Mouse (Mus musculus) left cerebral cortex, postnatal 36 days (tissue): ENCODE measurements around the gene Zfp408. TPM values are rescaled to one million over a fixed set of nuclear protein-coding genes. Genes with fewer than 3 reads are reported as not detected.

Experiments used
- DNase-seq, 2 experiments: peaks; one replicate each; pipeline ENCODE4 v3.0.0; 2021 to 2022; ENCODE audit warnings: low spot score in 2 of 2, mixed read lengths in 1 of 2
- intact Hi-C: fragments of 180-260 bp; cut with DNase I; formaldehyde crosslinking; loops from one replicate; pipeline ENCODE4 v1.15.1; 2025
- total RNA-seq, 2 experiments: library from RNA; stranded (reverse); gene quantifications; 2 replicates each; pipeline ENCODE4 v1.2.3; 2021

Zfp408 gene
- total RNA-seq, 2 experiments from 2014 or later: 9.6 to 14.6 TPM

- no peak for DNase-seq
- intact Hi-C loops: no loop called here
Observed at GRCm38 (mm10) chr2:91655388-91655787, 5.8 kb upstream of the Zfp408 start.

- DNase-seq: peak; percentile 45 to 51
- intact Hi-C loops: loop anchor here (5.0 kb wide), 1 partner anchor 59 kb away; the partner anchor contains the start of genes Atg13 and Harbi1
Observed at GRCm38 (mm10) chr2:91652863-91653262, 3.3 kb upstream of the Zfp408 start.

- intact Hi-C loops: loop anchor here (5.0 kb wide), 1 partner anchor 61 kb away; the partner anchor contains the start of genes Atg13 and Harbi1
- no peak for DNase-seq
Observed at GRCm38 (mm10) chr2:91651458-91652258, 2.1 kb upstream of the Zfp408 start.

- no peak for DNase-seq
- intact Hi-C loops: loop anchor here (5.0 kb wide), 1 partner anchor 62 kb away; the partner anchor contains the start of genes Atg13 and Harbi1
Observed at GRCm38 (mm10) chr2:91650360-91650995, 887 bp upstream of the Zfp408 start.

DNA sequence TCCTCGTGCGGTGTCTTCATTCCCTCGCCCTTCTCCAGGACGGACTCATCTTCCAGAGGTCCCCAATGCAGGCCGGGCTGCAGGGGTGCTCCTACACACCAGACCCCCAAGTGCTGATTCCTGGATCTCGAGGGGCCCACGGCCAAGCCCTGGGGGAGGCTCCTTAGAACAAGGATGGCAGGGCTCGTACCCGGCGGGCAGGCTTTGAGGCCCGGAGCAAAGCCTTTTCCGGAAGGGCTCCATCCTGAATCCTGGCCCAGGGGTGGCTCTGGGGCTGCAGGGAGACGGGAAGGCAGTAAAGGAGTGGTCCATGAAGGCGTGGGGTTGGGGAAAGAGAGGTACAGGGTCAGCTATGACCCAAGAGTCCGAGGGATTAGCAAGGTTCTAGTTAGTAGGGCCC lies 439 bp downstream of the Zfp408 start:
- no peak for DNase-seq
- intact Hi-C loops: no loop called here

- DNase-seq: peak in 1 of 2 experiments; percentile 35
- intact Hi-C loops: no loop called here
Observed at GRCm38 (mm10) chr2:91646733-91647132, 2.9 kb downstream of the Zfp408 start.

GRCm38 (mm10) chr2:91645811-91646210 lies 3.8 kb downstream of the Zfp408 start:
- intact Hi-C loops: no loop called here
- DNase-seq: no peak

DNA sequence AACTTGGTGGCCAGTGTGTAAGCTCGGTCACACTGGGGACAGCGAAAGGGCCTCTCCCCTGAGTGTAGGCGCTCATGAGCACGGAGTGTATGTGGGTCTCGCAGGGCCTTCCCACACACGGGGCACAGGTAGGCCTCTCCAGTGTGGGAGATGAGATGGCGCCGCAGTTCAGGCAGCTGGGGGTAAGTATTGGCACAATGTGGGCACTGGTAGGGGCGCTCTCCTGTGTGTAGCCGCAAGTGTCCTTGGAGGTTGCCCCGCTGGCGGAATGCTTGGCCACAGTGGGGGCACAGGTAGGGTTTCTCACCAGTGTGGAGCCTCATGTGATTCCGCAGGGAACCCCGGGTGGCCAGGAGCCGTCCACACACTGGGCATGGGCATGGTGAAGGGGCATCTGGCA lies 4.2 kb downstream of the Zfp408 start:
- intact Hi-C loops: no loop called here
- no peak for DNase-seq

DNA sequence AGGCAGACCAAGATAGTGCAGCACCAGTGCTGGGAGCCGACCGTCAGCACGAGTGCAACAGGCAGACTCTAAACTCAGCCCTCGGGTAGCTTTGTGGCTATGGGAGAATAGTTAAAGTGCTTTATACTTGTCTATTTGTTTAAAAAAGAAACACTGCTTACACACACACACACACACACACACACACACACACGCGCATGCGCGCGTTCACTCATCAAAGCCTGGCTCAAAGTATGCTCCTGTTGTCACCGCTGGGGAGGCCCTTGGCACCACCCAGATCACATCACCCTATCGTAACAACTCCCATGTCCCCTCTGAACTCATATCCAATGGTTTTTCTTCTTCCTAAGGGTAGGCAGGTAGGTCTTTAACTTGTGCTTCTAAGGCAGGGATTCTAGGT lies 5.6 kb downstream of the Zfp408 start:
- intact Hi-C loops: no loop called here
- no peak for DNase-seq

DNA sequence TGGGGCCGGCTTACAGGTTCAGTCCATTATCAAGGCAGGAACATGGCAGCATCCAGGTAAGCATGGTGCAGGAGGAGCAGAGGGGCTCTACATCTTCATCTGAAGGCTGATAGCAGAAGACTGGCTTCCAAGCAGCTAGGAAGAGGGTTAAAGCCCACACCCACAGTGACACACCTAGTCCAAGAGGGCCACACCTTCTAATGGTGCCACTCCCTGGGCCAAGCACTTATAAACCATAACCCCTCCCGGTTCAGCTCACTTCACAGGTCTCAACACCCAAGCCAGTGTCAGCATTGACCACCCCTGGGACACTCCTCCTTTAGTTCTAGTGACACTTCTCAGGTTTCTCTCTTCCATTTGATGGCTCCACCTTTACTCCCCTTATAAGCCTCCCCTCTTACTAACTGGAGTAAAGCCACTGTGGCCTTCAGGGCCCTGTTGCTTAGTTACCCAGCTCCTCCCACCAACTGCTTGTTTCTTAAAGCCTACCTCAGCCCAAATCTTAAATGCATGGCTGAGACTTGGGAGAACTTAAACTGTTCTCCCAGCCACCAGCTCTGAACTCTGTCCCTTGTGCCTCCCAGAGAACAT lies 6.7 kb downstream of the Zfp408 start:
- intact Hi-C loops: no loop called here
- DNase-seq: no peak

DNA sequence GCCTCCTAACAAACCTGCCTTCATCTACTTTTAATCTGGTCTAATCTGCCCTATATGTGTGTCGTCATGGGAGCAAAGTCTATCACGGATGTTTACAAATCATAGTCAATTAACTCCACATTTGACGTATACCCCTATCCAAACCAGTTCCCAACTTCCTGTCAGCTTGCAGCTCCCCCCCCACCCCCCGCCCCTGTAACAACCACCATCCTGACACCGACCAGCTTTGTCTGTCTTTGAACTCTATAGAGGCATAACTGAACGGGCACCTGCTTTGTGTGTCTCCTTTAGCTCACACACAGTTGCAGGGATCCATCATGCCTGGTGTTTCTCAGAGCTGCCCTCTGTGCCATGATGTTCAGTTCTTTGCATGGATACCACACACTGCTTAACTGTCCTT lies 10.7 kb downstream of the Zfp408 start:
- intact Hi-C loops: no loop called here

DNA sequence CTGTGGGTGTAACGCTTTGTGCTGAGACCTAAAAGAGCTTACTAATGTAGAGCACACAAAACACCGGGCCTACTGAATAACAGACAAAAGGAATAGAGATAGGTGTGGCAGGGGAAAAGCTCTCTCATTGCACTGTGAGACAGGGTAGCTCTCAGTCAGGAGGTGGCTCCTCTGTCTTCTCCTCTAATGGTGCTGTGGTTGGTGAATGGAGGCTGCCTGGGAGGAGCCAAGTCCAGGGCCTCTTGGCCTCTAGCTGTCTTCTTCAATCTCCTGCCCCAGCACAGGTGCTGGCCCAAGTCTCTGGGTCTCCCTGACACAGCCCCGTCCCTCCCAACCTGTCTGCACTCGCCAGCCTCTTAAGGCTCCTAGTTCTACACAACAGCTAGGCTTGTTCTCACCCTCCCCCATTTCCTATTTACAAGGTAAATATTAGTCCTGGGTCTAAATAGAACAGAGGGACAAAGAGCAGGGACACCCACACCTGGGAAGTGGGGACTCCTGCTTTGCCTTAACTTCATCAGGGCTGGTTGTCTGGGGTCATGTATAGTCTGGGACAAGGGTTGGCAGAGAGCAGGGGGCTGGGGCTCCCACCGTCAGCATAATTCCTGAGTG lies 12.8 kb downstream of the Zfp408 start:
- intact Hi-C loops: no loop called here
- DNase-seq: no peak

More for the DNA sequence above, 10.7 kb downstream of the Zfp408 start:
- no peak for DNase-seq

DNA sequence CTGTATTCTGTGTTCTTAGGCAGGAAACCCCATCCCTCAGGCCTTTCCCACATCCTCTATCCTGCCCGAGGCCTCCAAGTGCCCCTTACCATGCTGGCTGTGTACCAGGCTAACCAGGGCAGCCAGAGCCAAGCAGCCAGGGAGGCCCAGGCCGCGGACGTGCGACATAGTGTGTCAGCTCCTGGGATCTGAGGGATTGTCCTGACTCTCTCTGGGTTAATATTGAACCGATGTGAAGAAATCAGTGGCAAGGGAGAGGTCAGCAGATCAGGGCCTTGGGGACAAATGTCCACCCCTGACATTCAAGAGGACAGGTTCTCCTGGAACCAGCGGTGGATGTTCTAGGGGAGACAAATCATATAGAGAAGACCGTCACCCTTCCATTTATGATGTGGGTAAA lies 13.4 kb downstream of the Zfp408 start, which contains the start of gene F2:
Gene F2 (minus strand): TSS at position 186 of the 400 bp plus-strand sequence.
- intact Hi-C loops: no loop called here
- DNase-seq: no peak

GRCm38 (mm10) chr2:91635486-91635885 lies 14.1 kb downstream of the Zfp408 start:
- DNase-seq: no peak
- intact Hi-C loops: no loop called here

DNA sequence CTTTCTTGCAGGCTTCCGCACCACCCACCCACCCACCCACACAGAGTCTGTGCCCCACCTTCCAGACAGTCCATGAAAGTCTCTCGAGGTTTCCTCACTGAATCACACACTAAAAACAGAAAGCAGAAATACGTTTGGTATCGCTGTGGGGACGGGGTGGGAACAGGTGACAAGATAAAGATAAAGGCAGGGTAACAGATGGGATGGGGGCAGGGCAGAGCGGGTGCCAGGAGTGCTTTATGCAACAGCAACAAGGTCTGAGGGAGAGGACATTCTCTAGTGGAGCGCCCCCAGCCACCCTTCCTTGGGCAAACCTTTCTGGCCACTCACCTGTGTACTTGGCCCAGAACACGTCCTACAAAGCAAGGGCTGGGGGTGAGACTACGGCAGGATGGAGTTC lies 14.8 kb downstream of the Zfp408 start:
- intact Hi-C loops: no loop called here
- peak in 1 of 2 experiments; percentile 34 for DNase-seq

DNA sequence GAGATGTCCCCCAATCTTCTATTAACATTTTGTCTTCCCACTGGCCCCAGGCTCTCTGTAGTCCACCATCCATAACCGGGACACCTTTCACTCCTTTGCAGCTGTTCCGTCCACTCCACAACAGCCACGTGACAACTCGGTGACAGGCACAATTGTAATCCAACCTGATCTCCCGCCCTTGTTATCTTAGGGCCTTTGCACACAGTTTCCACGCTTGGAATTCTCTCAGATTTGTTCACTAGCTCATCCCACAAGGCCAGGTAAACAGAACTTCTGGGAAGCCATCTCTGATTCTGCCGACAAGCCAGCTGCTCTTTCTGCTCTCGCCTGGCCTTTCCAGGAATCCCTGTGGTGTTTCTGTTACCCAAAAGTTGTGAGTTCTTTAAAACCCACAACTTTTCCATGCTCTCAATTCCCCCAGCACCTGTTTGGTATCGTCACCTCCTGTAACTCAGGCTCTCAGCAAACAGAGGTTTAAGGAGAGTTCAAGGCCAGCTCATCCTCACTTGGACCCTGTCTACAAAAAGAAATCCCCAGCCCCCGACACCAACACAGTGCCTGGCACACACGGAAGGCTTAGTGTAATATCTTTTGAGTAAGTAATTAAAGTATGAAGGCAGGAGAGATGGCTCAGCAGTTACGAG lies 16.1 kb downstream of the Zfp408 start:
- no peak for DNase-seq
- intact Hi-C loops: no loop called here

DNA sequence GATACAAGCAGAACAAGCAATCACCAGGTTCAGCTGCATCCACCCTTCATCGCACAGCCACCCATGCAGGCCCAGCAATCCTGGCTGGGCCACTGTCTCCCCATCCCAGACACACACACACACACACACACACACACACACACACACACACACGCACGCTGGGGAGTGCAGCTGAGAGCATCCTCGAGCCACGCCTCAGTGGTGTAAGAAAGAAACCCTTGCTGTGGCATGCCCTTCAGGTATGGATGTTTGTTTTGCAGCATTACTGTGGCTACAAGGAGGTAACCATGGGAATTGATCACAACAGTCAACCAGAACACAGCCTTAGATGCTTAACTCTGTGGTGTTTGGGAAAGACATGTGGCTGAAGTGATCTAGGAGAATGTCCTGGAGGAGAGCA lies 17.3 kb downstream of the Zfp408 start:
- intact Hi-C loops: no loop called here
- DNase-seq: no peak

GRCm38 (mm10) chr2:91631826-91632225 lies 17.8 kb downstream of the Zfp408 start:
- DNase-seq: peak in 1 of 2 experiments; percentile 1
- intact Hi-C loops: no loop called here

DNA sequence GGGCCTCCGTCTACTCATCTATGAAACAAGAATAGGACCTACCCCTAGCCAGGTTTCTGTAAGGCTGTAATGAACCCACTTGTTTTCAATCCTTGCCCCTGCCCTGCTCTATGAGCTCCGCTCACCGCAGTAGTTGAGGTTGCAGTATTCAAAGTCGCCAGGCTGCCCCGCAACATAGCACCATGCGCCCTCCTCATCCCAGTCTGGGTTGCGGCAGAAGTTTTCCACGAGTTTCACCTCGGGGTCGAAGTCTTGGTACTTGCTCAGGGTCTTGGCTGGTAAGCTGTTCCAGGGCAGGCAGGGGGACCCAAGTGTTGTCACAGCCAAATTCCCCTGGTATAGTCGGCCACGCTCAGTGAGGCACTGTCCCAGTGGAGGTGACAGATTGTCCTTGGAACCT lies 19.2 kb downstream of the Zfp408 start:
- intact Hi-C loops: no loop called here
- peak in 1 of 2 experiments; percentile 4 for DNase-seq

GRCm38 (mm10) chr2:91629682-91630081 lies 19.9 kb downstream of the Zfp408 start:
- peak in 1 of 2 experiments; percentile 45 for DNase-seq
- intact Hi-C loops: no loop called here
